Comparison of ENCODE assay signal across 18 mouse cellular contexts in the genomic region with DNA sequence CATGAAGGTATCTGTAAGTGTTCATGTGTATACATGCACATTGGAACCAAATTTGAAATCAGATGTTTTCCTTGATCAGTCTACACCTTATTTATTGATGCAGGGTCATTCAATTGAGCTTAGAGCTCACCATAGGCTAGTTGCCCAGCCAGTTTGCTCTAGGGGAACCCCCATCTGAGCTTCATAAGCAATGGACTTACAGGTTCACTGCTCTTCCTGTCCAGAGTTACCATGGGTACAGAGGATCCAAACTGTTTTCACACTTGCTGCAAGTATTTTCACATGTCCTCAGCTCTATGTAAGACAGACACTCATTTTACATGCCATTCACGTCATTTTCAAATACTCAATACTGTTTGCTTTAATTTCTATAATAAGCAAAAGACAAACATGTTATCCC.
"Had no signal": no experiment of that assay in that cellular context is flagged by ENCODE, and none has a peak within 500 bp of the region (broad histone marks: within the 10 kb centered on the region; RNA-seq: fewer than 3 reads in every experiment).

No protein-coding gene starts in this region.

- DNase-seq: lung, embryonic 14.5 days; lung, postnatal 10 days; lung, postnatal 4 days; midbrain, embryonic 14.5 days; retina, postnatal 1 day; right cerebral cortex, adult 18-20 months; right cerebral cortex, postnatal 25 days; right cerebral cortex, postnatal 4 days; spleen, adult 18-20 months; thymus, adult 18-20 months; thymus, postnatal 14 days; thymus, postnatal 4 days had no signal

- H3K27me3 ChIP-seq: midbrain, embryonic 12.5 days; neural tube, embryonic 13.5 days; neural tube, embryonic 15.5 days had no signal

- H3K36me3 ChIP-seq: midbrain, embryonic 10.5 days; midbrain, embryonic 12.5 days; neural tube, embryonic 13.5 days; neural tube, embryonic 15.5 days had no signal

- ATAC-seq: midbrain, embryonic 16.5 days had no signal

- H3K9ac ChIP-seq: lung, embryonic 14.5 days; midbrain, embryonic 12.5 days; neural tube, embryonic 13.5 days; neural tube, embryonic 15.5 days had no signal

- H3K27ac ChIP-seq: midbrain, embryonic 10.5 days; midbrain, embryonic 12.5 days; neural tube, embryonic 13.5 days; neural tube, embryonic 15.5 days had no signal

- H3K4me3 ChIP-seq: midbrain, embryonic 10.5 days; midbrain, embryonic 12.5 days; myocyte; neural tube, embryonic 13.5 days; neural tube, embryonic 15.5 days had no signal

- H3K4me2 ChIP-seq: lung, embryonic 14.5 days; midbrain, embryonic 12.5 days; neural tube, embryonic 13.5 days; neural tube, embryonic 15.5 days had no signal

- H3K9me3 ChIP-seq: midbrain, embryonic 10.5 days; midbrain, embryonic 12.5 days; neural tube, embryonic 13.5 days; neural tube, embryonic 15.5 days had no signal
